Comparison of ENCODE assay signal across 10 mouse cellular contexts in the genomic region with DNA sequence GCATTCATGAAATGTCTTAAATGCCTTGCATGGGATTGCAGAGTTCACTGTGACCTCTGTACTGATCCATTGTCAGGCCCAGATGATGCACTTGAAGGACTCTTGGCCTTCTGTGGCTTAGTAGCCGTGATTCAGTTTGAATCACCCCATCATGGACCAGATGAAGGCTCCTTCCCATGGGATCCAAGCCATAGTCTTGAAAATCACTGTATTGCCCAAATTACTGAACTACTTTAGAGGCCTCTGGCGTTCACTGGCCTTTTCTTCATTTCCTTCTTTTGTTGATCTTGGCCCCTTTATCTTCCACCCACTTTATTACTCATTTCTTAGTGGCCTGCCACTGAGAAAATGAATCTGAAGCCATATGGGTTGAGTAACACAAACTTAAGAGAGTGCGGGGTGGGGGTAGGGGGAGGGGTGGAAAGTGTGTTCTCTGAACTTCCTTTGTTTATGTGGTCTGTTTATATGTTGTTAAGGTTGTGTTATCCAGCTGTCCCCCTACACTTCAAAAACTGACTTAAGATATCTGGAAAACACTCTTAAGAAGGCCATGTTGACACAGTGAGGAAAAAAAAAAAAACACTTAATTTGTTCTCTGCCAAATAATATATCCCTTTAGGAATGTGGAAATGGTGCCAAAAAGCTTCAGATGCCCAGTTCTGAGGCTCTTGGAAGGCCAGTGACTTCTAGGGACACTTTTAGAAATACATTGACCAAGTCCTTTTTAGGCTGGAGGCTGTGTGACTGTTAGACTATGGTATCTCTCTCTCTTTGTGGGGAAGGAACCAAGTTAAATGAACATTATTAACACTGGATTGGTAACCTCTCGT. TPM values are rescaled to one million over a fixed set of nuclear protein-coding genes. Genes with fewer than 3 reads are reported as not detected.
A peak's percentile ranks its signal among the peaks of the same experiment; 100 is the strongest.
DNase-seq lines count a peak whose midpoint lies in the region; ATAC-seq and TF ChIP-seq lines count a peak whose summit lies in the region.
"Had no signal": no experiment of that assay in that cellular context is flagged by ENCODE, and none has a peak within 500 bp of the region (broad histone marks: within the 10 kb centered on the region; RNA-seq: fewer than 3 reads in every experiment).

No protein-coding gene starts in this region.

- peak; percentile 27 to 51 for DNase-seq in lung, adult 18-20 months
- no peak for DNase-seq in lung, adult 2 months
- DNase-seq in heart, adult 11 months: peak; percentile 98
- DNase-seq in kidney, adult 2 months: peak; percentile 74
- no peak for DNase-seq in frontal cortex, postnatal 10 days (ENCODE audit: low spot score in 2 of 2)
- DNase-seq in layer of hippocampus, adult 18-20 months (ENCODE audit: low spot score in 2 of 2): no peak
- DNase-seq: thymus, postnatal 25 days had no signal

- no peak for TF ChIP-seq CTCF in lung, adult 2 months (IDR thresholded peaks at IDR 0.05; ENCODE audit: insufficient read depth, low read length)
- TF ChIP-seq CTCF in kidney, adult 2 months (conservative IDR thresholded peaks at IDR 0.05; ENCODE audit: insufficient read depth, insufficient read length, low read depth, low read length): no peak

- TF ChIP-seq POLR2A in lung, adult 2 months (IDR thresholded peaks at IDR 0.05; ENCODE audit: borderline replicate concordance, extremely low read depth, low read depth, low read length): no peak
- no peak for TF ChIP-seq POLR2A in kidney, adult 2 months (IDR thresholded peaks at IDR 0.05; ENCODE audit: low read depth, low read length)
- TF ChIP-seq POLR2A in myocyte (IDR thresholded peaks at IDR 0.05; ENCODE audit: insufficient read length, low read depth): no peak

- H3K4me2 ChIP-seq in myocyte (ENCODE audit: low read depth): peak overlapping the region; percentile 64
- no peak overlapping the region for H3K4me2 ChIP-seq in midbrain, embryonic 16.5 days (ENCODE audit: low read length)

- H3K4me1 ChIP-seq in lung, adult 2 months (ENCODE audit: control insufficient read depth, insufficient read depth, low read length): peaks cover 29% of the 10 kb centered on the region
- H3K4me1 ChIP-seq in kidney, adult 2 months (ENCODE audit: control insufficient read depth, insufficient read depth, low read length): 0 out of 2 replicates have a peak, but pooled peaks cover 4% of the 10 kb centered on the region
- peaks cover 15% of the 10 kb centered on the region for H3K4me1 ChIP-seq in midbrain, embryonic 16.5 days (ENCODE audit: control insufficient read depth, insufficient read depth, low read length)

- no peaks in the 10 kb centered on the region for H3K27me3 ChIP-seq in kidney, adult 2 months (replicated peaks; ENCODE audit: control insufficient read depth, insufficient read depth, low read length)
- no peaks in the 10 kb centered on the region for H3K27me3 ChIP-seq in myocyte (ENCODE audit: control insufficient read depth, insufficient read depth, insufficient read length)
- no peaks in the 10 kb centered on the region for H3K27me3 ChIP-seq in midbrain, embryonic 16.5 days (ENCODE audit: control insufficient read depth, insufficient read depth, low read depth, low read length)
- H3K27me3 ChIP-seq: midbrain, embryonic 12.5 days had no signal

- ATAC-seq in midbrain, embryonic 16.5 days: no peak

- no peaks in the 10 kb centered on the region; the same call in 1 of the 2 replicates for H3K36me3 ChIP-seq in kidney, adult 2 months (ENCODE audit: control insufficient read depth, insufficient read depth, low read length)
- no peaks in the 10 kb centered on the region for H3K36me3 ChIP-seq in myocyte (ENCODE audit: control insufficient read depth, insufficient read depth)
- peaks cover 4% of the 10 kb centered on the region; the same call in 1 of the 2 replicates for H3K36me3 ChIP-seq in midbrain, embryonic 16.5 days (ENCODE audit: control insufficient read depth, insufficient read depth, low read length)

- no peak overlapping the region for H3ac ChIP-seq in myocyte (ENCODE audit: control insufficient read depth, insufficient read length)

- H3K79me2 ChIP-seq in myocyte (ENCODE audit: control insufficient read depth, insufficient read depth): peaks cover 13% of the 10 kb centered on the region

- H3K9me3 ChIP-seq in midbrain, embryonic 16.5 days (replicated peaks; ENCODE audit: control insufficient read depth, low read length, poor library complexity, severe bottlenecking): no peaks in the 10 kb centered on the region
- H3K9me3 ChIP-seq: midbrain, embryonic 12.5 days had no signal

- H3K9ac ChIP-seq in midbrain, embryonic 16.5 days (ENCODE audit: low read depth, low read length): no peak overlapping the region
- H3K9ac ChIP-seq: midbrain, embryonic 12.5 days had no signal

- H3K4me3 ChIP-seq in lung, adult 2 months (replicated peaks; ENCODE audit: extremely low read depth, low read depth, low read length): no peak overlapping the region
- H3K4me3 ChIP-seq in kidney, adult 2 months (ENCODE audit: insufficient read depth, low read depth, low read length): no peak overlapping the region
- H3K4me3 ChIP-seq in myocyte: no peak overlapping the region
- H3K4me3 ChIP-seq in midbrain, embryonic 16.5 days (ENCODE audit: low read depth, low read length): no peak overlapping the region
- H3K4me3 ChIP-seq: midbrain, embryonic 12.5 days had no signal

- WGBS in lung, adult 2 months: 16% methylated on average over 4 of the region's 4 CpGs
- 53% methylated on average over 4 of the region's 4 CpGs for WGBS in kidney, adult 2 months
- WGBS in midbrain, embryonic 16.5 days: 73% methylated on average over 4 of the region's 4 CpGs

- H3K27ac ChIP-seq in kidney, adult 2 months (ENCODE audit: insufficient read depth, low read depth, low read length): peak overlapping the region; percentile 66; the same call in 1 of the 2 replicates
- no peak overlapping the region for H3K27ac ChIP-seq in midbrain, embryonic 16.5 days (ENCODE audit: low read length)

TF ChIP-seq in myocyte, 11 proteins besides CTCF, POLR2A, EP300 and RAD21:
- no peak for TF ChIP-seq USF1 (IDR thresholded peaks at IDR 0.05; ENCODE audit: low read depth)
- peak; percentile 81 for TF ChIP-seq CEBPB (IDR thresholded peaks at IDR 0.05; ENCODE audit: insufficient read depth, poor library complexity, severe bottlenecking)

RNA-seq across cellular contexts. Expression of a gene that starts 45.5 kb away (rescaled TPM):
- 20.7 and 29.4 TPM in 2 replicates for polyA plus RNA-seq in lung, adult 2 months (2012; rRNA removed)
- polyA plus RNA-seq in kidney, adult 2 months (2012; rRNA removed): 23.2 and 23.9 TPM in 2 replicates
- 13.8 TPM for polyA plus RNA-seq in myocyte (2012; fragmentation: generic; extraction: Trizol)
- 95.7 and 96.7 TPM in 2 replicates for polyA plus RNA-seq in midbrain, embryonic 16.5 days (2015; fragmentation: Nextera tagmentation; extraction: Ambion mirVana)
- total RNA-seq in layer of hippocampus, adult 18-20 months (2021): 10 to 100 TPM; 72.2 to 78.2 TPM

RNA-seq across cellular contexts. Expression of a gene that starts 46.0 kb away (rescaled TPM):
- polyA plus RNA-seq in lung, adult 2 months (2012; rRNA removed): 16.3 and 22.4 TPM in 2 replicates
- 7.4 and 8.5 TPM in 2 replicates for polyA plus RNA-seq in kidney, adult 2 months (2012; rRNA removed)
- 13.3 TPM for polyA plus RNA-seq in myocyte (2012; fragmentation: generic; extraction: Trizol)
- polyA plus RNA-seq in midbrain, embryonic 16.5 days (2015; fragmentation: Nextera tagmentation; extraction: Ambion mirVana): 2.2 and 3.3 TPM in 2 replicates
- 10 to 100 TPM; 50.0 to 53.3 TPM for total RNA-seq in layer of hippocampus, adult 18-20 months (2021)

Comparison
In these comparisons a context has a peak if more than half of its experiments do, and no peak if none do; other contexts are left out.
1. DNase-seq: peak in lung, adult 18-20 months (2 of 2), heart, adult 11 months (single experiment) and kidney, adult 2 months (single experiment); none in lung, adult 2 months (single experiment), frontal cortex, postnatal 10 days (0 of 2) and layer of hippocampus, adult 18-20 months (0 of 2).